Mouse (Mus musculus) erythroblast, embryonic 14.5 days (primary cell): ENCODE results near the gene Ncs1. TPM values are rescaled to one million over a fixed set of nuclear protein-coding genes. Genes with fewer than 3 reads are reported as not detected.

Source experiments
- H3K27me3 ChIP-seq: 2 replicates; pipeline ENCODE4 v1.6.1; 2012; ENCODE audit warnings: inconsistent platforms; ENCODE audit not compliant: control insufficient read depth
- H3K36me3 ChIP-seq: 2 replicates; pipeline ENCODE4 v1.6.1; 2012; ENCODE audit warnings: mild to moderate bottlenecking, inconsistent platforms; ENCODE audit not compliant: control insufficient read depth
- H3K4me1 ChIP-seq: 2 replicates; pipeline ENCODE4 v1.6.1; 2012; ENCODE audit warnings: inconsistent platforms; ENCODE audit not compliant: control insufficient read depth
- H3K4me3 ChIP-seq: replicated peaks from 2 replicates; pipeline ENCODE3; 2012; ENCODE audit warnings: moderate library complexity, mild to moderate bottlenecking, inconsistent platforms
- H3K9me3 ChIP-seq: 2 replicates; pipeline ENCODE4 v1.6.1; 2012; ENCODE audit warnings: low read length, inconsistent platforms, mixed read lengths; ENCODE audit not compliant: control insufficient read depth
- GATA1 ChIP-seq: IDR thresholded peaks from 2 replicates; pipeline ENCODE4 v1.6.1; 2012; ENCODE audit warnings: low read length, inconsistent platforms, mixed read lengths
- TAL1 ChIP-seq: IDR thresholded peaks from 3 replicates; pipeline ENCODE4 v1.6.1; 2012; ENCODE audit warnings: low read length, inconsistent platforms, mixed read lengths
- polyA plus RNA-seq: library from polyadenylated mRNA; stranded (reverse); fragments of >175 nt; gene quantifications from 2 replicates; pipeline ENCODE4 v1.2.3, GENCODE M21; 2012

Gene Ncs1
- polyA plus RNA-seq, 1 experiment = not detected

DNA sequence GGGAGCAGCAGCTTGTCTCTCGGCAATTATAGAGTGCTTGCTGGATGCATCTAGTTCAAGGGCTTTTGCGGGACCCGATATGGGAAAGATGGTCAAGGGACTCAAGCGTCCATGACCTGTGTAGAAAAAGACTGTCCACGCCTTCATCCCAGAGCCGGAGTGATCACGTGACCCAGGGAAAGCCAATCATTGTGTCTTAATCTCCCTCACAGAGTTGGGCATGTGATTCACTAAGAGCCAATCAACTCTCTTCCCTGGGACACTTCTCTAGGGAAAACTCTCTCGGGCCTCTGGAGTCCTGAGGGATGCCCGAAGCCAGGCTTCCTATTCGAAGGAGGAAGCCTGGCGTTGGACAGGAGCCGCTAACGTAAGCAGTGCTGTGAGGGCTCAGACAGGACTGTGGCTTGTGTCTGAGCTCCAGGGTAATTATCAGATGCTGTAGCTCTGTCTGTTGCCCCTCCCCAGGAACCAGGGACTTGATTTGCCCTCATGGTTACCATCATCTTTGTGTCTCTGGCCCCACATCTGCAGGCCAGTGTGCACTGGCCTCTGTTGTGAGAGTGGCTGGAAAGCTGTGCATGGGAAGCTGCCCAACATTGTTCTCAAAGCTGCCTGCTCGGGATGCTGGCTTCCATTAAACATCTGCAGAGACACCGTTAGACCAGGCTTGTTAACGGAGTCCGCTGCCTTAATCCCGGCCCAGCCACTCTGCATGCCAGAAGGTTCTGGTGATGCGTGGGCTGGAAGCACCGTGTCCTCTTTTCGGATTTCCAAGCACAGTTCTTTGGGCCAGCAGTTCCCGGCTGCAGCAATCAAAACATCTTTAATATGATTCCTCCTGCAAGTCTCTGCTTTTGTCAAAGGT, 59.4 kb downstream of the Ncs1 start:
- H3K36me3 ChIP-seq = no peaks in the 10 kb centered on the region
- TF ChIP-seq TAL1 (no peak), GATA1 (no peak)
- H3K27me3 ChIP-seq = no peaks in the 10 kb centered on the region; the same call in 1 of the 2 replicates
- H3K4me3 ChIP-seq = no peak overlapping the region
- H3K4me1 ChIP-seq = no peaks in the 10 kb centered on the region
- H3K9me3 ChIP-seq = no peaks in the 10 kb centered on the region; the same call in 1 of the 2 replicates

DNA sequence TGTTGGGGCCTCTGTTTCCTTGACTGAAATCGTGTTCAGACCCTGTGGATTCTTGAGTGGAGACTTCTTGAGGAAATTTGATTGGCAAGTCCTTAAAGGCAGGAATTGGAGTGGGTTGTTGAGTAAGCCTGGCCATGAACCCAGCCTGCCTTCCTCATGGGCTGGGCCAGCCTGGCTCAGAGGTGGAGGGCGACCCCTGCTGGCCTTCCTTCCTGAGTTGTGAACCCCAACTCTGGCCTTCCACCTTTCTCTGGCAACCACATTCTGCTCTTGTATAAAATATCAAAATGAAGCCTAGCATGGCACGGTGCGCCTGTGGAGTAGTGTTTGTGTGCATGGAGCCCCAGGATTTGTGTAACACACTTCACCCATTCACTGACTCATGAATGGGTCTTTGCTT, 60.1 kb downstream of the Ncs1 start:
- H3K27me3 ChIP-seq = no peaks in the 10 kb centered on the region; the same call in 1 of the 2 replicates

DNA sequence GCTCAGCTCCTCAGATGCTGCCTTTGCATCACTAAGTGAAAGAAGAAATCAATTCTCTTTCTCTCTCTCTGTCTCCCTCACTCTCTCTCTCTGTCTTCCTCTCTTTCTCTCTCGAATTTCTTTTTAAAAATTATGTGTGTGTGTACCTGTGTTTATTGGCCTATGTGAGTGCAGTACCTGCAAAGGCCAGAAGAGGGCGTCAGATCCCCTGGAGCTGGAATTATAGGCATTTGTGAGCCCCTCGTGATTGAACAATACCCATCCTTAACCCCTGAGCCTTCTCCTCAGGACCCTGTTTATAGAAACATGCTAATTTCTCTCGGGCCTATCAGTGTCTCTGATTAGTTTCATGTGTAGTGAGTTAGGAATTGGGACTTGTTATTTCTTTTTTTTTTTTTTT, 62.6 kb downstream of the Ncs1 start:
- H3K27me3 ChIP-seq = peaks cover 7% of the 10 kb centered on the region
- TF ChIP-seq GATA1 (no peak), TAL1 (no peak)
- H3K4me3 ChIP-seq = no peak overlapping the region
- H3K4me1 ChIP-seq = no peaks in the 10 kb centered on the region
- H3K9me3 ChIP-seq = no peaks in the 10 kb centered on the region; the same call in 1 of the 2 replicates
- no peaks in the 10 kb centered on the region for H3K36me3 ChIP-seq

More for the DNA sequence above, 60.1 kb downstream of the Ncs1 start:
- no peaks in the 10 kb centered on the region for H3K4me1 ChIP-seq
- no peak overlapping the region for H3K4me3 ChIP-seq
- no peaks in the 10 kb centered on the region; the same call in 1 of the 2 replicates for H3K9me3 ChIP-seq
- no peaks in the 10 kb centered on the region for H3K36me3 ChIP-seq
- TF ChIP-seq GATA1 = no peak
- TF ChIP-seq TAL1 = no peak

DNA sequence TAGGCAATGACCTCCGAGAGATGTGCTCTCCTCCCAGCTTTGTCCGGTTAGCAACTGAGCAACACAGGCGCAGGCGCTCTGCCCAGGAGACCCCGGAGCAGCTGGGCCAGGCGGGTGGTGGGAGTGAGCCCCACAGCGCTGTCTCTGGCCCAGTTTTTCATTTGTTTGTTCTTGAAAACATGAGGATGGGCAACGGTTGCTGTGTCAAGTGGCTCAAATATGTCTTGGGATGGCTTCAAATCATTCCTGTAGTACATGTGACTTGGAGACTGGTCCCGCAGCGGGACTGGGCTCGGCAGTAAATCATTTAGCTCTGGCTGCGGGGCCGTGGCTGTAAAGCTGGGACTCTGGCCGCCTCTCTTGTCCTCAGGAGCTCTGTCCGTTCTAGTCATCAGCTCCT, 63.9 kb downstream of the Ncs1 start:
- Histone ChIP-seq H3K9me3 (no peaks in the 10 kb centered on the region; the same call in 1 of the 2 replicates), H3K27me3 (peaks cover 20% of the 10 kb centered on the region), H3K36me3 (no peaks in the 10 kb centered on the region), H3K4me1 (no peaks in the 10 kb centered on the region), H3K4me3 (no peak overlapping the region)
- TF ChIP-seq GATA1 (no peak), TAL1 (no peak)

DNA sequence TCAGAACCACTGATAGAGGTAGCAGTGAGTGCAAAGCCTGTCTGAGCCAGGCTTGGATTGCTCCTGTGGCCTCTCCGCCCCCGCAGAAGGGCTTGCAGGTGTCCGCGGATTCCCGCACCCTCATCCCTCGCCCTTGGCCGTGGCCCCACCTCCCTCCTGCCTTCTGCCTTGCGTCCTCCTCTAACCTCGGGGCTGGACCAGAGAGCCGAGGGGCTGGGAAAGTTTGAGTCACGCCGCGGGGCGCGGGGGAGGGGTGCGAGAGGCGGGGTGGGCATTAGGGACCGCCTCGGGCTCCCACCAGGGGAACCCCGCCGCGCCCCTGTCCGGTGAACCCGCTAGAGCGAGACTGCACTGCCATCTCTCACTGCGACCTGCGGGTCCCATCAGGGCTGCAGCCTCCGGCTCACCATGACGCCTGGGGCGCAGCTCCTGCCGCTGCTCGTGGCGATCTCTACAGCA, 68.4 kb downstream of the Ncs1 start, which contains the start of gene Hmcn2:
Hmcn2 (plus strand) TSS at position 409 of the 459 bp plus-strand sequence.
- H3K9me3 ChIP-seq = no peaks in the 10 kb centered on the region
- peaks cover 46% of the 10 kb centered on the region for H3K27me3 ChIP-seq
- H3K4me3 ChIP-seq = no peak within 1 kb of the TSS
- H3K36me3 ChIP-seq = no peaks in the 10 kb centered on the region
- H3K4me1 ChIP-seq = no peaks in the 10 kb centered on the region
- TF ChIP-seq TAL1 (no peak), GATA1 (no peak)

DNA sequence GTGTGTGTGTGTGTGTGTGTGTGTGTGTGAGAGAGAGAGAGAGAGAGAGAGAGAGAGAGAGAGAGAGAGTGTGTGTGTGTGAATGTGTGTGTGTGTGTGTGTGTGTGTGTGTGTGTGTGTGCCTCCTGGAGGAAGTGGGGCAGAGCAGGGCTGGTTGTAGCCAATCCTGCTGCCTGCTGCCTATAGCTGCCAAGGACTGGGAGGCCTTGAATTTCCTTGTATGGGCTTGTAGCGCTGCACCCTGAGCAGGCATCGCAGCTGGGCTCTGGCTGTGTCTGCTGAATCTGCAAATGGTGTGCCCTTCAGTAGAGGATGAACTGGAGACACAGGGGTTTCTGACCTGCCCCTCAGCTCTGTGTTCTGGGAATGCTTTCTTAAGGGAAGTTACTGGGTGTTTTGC, 72.5 kb downstream of the Ncs1 start:
- H3K36me3 ChIP-seq = no peaks in the 10 kb centered on the region

DNA sequence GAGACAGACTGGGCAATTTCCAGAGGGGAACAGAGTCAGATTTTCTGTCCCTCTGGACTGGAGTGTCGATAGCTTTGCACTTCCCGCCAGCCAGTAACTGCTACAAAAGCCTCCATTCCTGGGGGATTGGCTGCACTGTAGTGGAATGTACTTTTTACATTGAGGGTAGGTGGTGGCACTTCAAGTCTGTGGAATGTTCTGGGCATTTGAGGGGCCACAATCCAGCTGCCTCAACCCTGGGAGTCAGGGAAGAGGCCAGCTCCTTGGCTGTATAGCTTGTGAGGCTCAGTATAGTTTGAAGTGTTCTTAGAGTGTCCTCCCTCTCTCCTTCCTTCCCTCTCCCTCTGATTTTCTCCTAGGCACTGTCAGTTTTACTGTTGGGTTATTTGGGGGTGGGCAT, 73.6 kb downstream of the Ncs1 start:
- no peaks in the 10 kb centered on the region for H3K9me3 ChIP-seq
- TF ChIP-seq TAL1 (no peak), GATA1 (no peak)
- H3K4me3 ChIP-seq = no peak overlapping the region
- H3K27me3 ChIP-seq = peaks cover 30% of the 10 kb centered on the region
- no peaks in the 10 kb centered on the region for H3K4me1 ChIP-seq
- no peaks in the 10 kb centered on the region for H3K36me3 ChIP-seq

More for the DNA sequence above, 72.5 kb downstream of the Ncs1 start:
- H3K9me3 ChIP-seq = no peaks in the 10 kb centered on the region
- H3K4me1 ChIP-seq = no peaks in the 10 kb centered on the region
- no peak overlapping the region for H3K4me3 ChIP-seq
- peaks cover 40% of the 10 kb centered on the region for H3K27me3 ChIP-seq
- TF ChIP-seq TAL1 (no peak), GATA1 (no peak)

DNA sequence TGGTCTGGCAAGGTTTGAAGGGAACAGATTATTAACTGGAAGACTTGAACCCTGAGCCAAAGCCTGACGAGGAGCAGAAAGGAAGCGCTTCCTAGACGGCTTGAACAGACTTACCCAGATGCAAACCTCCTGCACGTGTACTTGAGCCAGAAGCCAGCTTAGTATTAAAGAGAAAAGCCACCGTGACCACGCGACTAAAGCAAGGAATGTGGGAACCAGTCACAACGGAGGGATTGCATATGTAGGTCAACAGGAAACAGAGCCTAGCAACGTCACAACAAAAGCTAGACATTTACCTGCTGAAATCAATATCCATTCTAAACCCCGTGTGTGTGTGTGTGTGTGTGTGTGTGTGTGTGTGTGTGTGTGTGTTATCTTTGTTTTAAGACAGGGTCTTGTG, 81.6 kb downstream of the Ncs1 start:
- H3K36me3 ChIP-seq = no peaks in the 10 kb centered on the region
- H3K27me3 ChIP-seq = no peaks in the 10 kb centered on the region
- H3K4me1 ChIP-seq = no peaks in the 10 kb centered on the region
- no peak for TF ChIP-seq GATA1
- no peak for TF ChIP-seq TAL1
- H3K4me3 ChIP-seq = no peak overlapping the region
- no peaks in the 10 kb centered on the region for H3K9me3 ChIP-seq

DNA sequence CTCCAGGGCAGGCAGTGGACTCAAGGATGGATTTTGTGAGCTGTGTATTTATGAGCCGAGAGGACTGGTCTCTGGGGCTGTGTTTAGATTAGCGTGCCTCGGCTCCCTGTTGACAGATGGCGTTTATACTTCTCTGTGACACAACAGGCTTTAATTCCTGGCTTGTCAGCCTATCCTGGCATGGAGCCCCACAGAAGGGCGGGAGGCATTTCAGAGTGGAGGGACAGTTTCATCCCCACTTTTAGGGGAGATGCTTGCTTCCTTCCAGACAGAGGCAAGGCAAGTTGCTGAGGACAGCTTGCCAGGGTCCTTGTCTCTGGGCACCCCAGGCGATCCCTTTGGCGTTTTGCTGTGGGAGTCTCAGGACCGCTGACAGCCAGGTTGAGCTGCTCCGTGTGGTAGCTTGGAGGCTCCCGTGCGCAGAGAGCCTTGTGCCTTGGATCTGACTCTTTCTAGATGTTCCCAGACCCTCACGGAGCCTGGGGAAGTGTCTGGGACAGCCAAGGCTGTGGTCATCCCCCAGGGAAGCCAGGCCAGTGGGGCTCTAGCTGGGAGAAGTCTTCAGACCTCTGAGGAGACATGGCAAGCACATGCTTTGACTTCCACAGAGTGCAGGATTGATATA, 92.2 kb downstream of the Ncs1 start:
- no peaks in the 10 kb centered on the region for H3K9me3 ChIP-seq
- H3K36me3 ChIP-seq = no peaks in the 10 kb centered on the region
- TF ChIP-seq GATA1 = no peak
- no peak for TF ChIP-seq TAL1
- no peaks in the 10 kb centered on the region for H3K27me3 ChIP-seq
- H3K4me1 ChIP-seq = no peaks in the 10 kb centered on the region
- H3K4me3 ChIP-seq = no peak overlapping the region
